Mouse (Mus musculus): ENCODE data around the gene Nipsnap3a. TPM values are rescaled to one million over a fixed set of nuclear protein-coding genes. Genes with fewer than 3 reads are reported as not detected.

Nipsnap3a gene
- polyA plus RNA-seq, 1 experiment from 2014 or later = not detected

DNA sequence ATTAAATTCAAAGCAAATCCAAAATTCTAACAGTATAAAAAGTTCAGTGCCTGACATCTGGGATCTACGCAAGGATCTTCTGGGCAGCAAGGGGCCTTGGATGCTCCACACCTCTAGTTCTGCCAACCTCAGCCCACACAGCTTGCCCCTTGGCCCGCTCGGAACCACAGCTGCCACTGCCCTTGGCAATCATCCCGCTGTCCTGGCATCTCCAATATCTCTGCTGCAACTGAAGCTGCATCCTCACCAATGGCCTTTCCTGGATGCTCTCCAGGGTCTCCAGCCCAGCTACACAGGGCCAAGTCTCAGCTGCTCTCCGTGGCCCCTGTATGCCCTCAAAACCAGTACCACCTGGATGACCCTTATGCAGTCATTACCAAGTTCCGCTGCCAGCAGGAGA lies 10.4 kb downstream of the Nipsnap3a start:
- 91% methylated on average over 6 of the region's 6 CpGs for WGBS
- H3K36me3 ChIP-seq (ENCODE audit: insufficient read depth, low read length) = no peaks in the 10 kb centered on the region

DNA sequence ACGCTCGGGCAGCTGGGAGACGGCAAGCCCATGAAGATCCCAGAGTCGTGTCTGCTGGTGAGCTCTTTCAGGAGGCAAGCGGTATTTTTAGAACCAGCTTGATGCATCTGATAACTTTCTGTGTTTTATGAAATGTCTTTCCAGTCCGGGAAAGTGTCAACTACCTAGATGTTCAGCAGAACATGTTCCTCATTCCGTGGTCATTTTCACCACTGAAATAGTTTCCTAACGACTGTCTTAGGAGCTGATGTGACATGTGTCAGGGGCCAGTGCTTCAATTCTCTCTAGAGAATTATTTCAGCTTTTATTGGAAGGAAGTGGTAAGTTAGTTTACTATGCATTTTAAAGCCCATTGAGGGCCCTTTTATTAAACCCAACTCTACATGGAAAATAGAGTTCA lies 11.1 kb downstream of the Nipsnap3a start:
- Histone ChIP-seq H3K27ac (ENCODE audit: low read length) (no peak overlapping the region), H3K4me3 (ENCODE audit: low read depth, low read length) (no peak overlapping the region), H3K9me3 (ENCODE audit: low read length) (no peaks in the 10 kb centered on the region), H3K36me3 (ENCODE audit: insufficient read depth, low read length) (no peaks in the 10 kb centered on the region), H3K4me2 (replicated peaks; ENCODE audit: low read depth, low read length) (no peak overlapping the region), H3K9ac (replicated peaks; ENCODE audit: low read depth) (no peak overlapping the region), H3K4me1 (ENCODE audit: insufficient read depth, low read depth, low read length) (no peaks in the 10 kb centered on the region), H3K27me3 (replicated peaks; ENCODE audit: insufficient read depth, low read length) (no peaks in the 10 kb centered on the region)
- WGBS = 74% methylated on average over 8 of the region's 8 CpGs
- ATAC-seq = no peak
- no peak for TF ChIP-seq EP300 (IDR thresholded peaks at IDR 0.05)
- TF ChIP-seq CTCF (IDR thresholded peaks at IDR 0.05) = no peak
- no peak for DNase-seq (ENCODE audit: low spot score)

More for the DNA sequence above, 10.4 kb downstream of the Nipsnap3a start:
- Histone ChIP-seq H3K4me3 (ENCODE audit: low read depth, low read length) (no peak overlapping the region), H3K27me3 (replicated peaks; ENCODE audit: insufficient read depth, low read length) (no peaks in the 10 kb centered on the region), H3K9me3 (ENCODE audit: low read length) (no peaks in the 10 kb centered on the region), H3K4me1 (ENCODE audit: insufficient read depth, low read depth, low read length) (no peaks in the 10 kb centered on the region), H3K4me2 (replicated peaks; ENCODE audit: low read depth, low read length) (no peak overlapping the region), H3K9ac (replicated peaks; ENCODE audit: low read depth) (no peak overlapping the region), H3K27ac (ENCODE audit: low read length) (no peak overlapping the region)
- no peak for ATAC-seq
- DNase-seq (ENCODE audit: low spot score) = no peak
- TF ChIP-seq CTCF (IDR thresholded peaks at IDR 0.05) = no peak
- no peak for TF ChIP-seq EP300 (IDR thresholded peaks at IDR 0.05)

DNA sequence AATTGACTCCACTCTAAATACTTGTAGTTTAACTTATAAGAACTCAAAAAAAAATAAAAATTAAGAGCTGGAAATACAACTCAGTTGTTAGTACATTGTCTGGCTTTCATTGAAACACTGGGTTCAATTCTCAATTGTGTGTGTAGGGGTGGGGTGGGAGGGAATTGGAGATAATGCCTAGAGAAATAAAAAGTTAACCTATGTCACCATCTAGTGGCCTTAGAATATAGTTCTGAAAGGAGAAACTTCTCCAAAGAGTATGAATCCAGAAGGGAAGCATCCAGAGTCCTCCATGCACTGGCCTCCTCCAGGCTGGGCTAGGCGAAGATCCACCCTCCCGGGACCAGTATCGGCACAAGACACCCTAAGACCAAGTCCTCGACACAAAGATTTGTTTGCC lies 20.1 kb downstream of the Nipsnap3a start:
- H3K27ac ChIP-seq (ENCODE audit: low read length) = no peak overlapping the region
- H3K9ac ChIP-seq (replicated peaks; ENCODE audit: low read depth) = no peak overlapping the region
- H3K27me3 ChIP-seq (replicated peaks; ENCODE audit: insufficient read depth, low read length) = no peaks in the 10 kb centered on the region
- H3K4me1 ChIP-seq (ENCODE audit: insufficient read depth, low read depth, low read length) = peaks cover 5% of the 10 kb centered on the region; the same call in 1 of the 2 replicates
- no peak overlapping the region for H3K4me3 ChIP-seq (ENCODE audit: low read depth, low read length)
- TF ChIP-seq CTCF (IDR thresholded peaks at IDR 0.05) (peak; percentile 20; the same call in 1 of the 2 replicates), EP300 (IDR thresholded peaks at IDR 0.05) (no peak)
- H3K9me3 ChIP-seq (ENCODE audit: low read length) = no peaks in the 10 kb centered on the region
- DNase-seq (ENCODE audit: low spot score) (peak; percentile 39), ATAC-seq (no peak)
- no peaks in the 10 kb centered on the region for H3K36me3 ChIP-seq (ENCODE audit: insufficient read depth, low read length)
- WGBS = 61% methylated on average over 4 of the region's 4 CpGs
- no peak overlapping the region for H3K4me2 ChIP-seq (replicated peaks; ENCODE audit: low read depth, low read length)

DNA sequence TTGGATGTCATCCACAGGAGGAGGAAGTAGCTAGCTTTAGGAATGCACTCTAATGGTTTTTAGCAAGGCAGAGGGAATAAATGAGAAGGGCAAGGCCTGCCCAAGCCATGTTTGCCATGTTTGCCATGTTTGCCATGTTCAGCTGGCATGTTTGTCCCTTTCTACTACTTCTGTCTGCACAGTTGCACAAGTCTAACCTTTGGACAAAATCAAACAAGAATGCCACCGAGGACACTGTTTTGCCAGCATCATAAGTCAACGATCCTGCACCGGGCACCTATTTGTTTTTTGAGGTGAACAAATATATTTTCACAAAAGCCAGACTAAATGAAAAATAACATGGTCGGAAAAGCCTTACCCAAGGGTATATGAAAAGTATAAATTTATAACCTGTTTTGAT lies 20.8 kb downstream of the Nipsnap3a start:
- no peak overlapping the region for H3K9ac ChIP-seq (replicated peaks; ENCODE audit: low read depth)
- no peaks in the 10 kb centered on the region for H3K36me3 ChIP-seq (ENCODE audit: insufficient read depth, low read length)
- DNase-seq (ENCODE audit: low spot score) = no peak
- no peak overlapping the region for H3K27ac ChIP-seq (ENCODE audit: low read length)
- H3K9me3 ChIP-seq (ENCODE audit: low read length) = no peaks in the 10 kb centered on the region
- H3K4me1 ChIP-seq (ENCODE audit: insufficient read depth, low read depth, low read length) = peaks cover 5% of the 10 kb centered on the region; the same call in 1 of the 2 replicates
- TF ChIP-seq CTCF (IDR thresholded peaks at IDR 0.05) (no peak), EP300 (IDR thresholded peaks at IDR 0.05) (no peak)
- H3K4me2 ChIP-seq (replicated peaks; ENCODE audit: low read depth, low read length) = no peak overlapping the region
- no peak for ATAC-seq
- 83% methylated on average over 4 of the region's 4 CpGs for WGBS
- H3K27me3 ChIP-seq (replicated peaks; ENCODE audit: insufficient read depth, low read length) = no peaks in the 10 kb centered on the region
- no peak overlapping the region for H3K4me3 ChIP-seq (ENCODE audit: low read depth, low read length)

DNA sequence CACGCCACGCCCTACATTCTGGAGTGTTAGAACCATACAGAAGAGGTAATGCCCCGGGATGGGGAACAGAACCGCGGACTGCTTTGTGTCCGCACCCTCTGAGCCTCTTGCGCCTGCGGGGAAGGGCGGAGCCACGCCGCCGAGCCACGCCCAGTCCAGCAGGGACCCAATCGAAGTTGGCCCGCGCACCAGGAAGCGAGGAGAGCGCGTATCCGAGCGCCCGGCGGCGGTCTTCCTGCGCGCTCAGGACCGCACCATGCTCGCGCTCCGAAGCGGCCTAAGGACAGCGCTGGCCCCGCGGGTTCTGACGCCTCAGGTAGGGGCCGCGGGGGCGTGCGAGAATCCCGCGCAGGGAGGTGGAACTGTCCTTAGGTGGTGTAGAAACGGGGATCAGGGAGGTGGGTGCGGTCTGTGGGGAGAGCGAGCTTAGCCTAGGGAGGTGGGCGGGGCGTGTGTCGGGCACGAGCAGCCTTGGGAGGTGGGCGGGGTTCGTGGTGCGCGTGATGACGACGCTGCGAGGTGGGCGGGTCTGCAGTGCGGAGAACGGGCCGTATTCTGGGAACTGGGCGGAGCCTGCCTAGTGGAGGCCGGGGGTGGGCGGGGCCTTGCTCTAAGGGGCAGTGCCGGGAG lies 22.8 kb downstream of the Nipsnap3a start, which contains the start of gene Nipsnap3b:
Gene Nipsnap3b (plus strand): TSS at position 149 of the 630 bp plus-strand sequence.
- peak; percentile 99 for DNase-seq (ENCODE audit: low spot score)
- TF ChIP-seq EP300 (IDR thresholded peaks at IDR 0.05) = no peak
- no peak for TF ChIP-seq CTCF (IDR thresholded peaks at IDR 0.05)

DNA sequence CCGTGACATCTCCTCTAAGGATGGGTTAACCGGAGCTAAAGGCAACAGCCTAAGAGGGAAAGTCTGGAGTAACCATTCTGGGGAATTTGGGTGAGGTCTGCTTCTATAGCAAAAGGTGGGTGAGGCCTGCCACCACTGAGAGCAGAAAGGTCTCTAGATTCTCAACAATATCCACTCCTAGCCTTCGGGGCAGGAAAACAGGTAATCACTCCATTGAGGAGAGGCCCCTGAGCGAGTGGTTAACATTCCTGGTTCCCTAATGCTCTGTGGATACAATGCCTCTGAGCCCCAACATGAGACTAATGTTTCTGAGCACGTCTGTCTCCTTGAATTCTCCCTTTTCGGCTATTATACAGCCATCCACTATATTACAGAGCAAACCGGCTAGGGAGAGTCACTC lies 25.3 kb downstream of the Nipsnap3a start:
- TF ChIP-seq CTCF (IDR thresholded peaks at IDR 0.05) (no peak), EP300 (IDR thresholded peaks at IDR 0.05) (no peak)
- H3K9me3 ChIP-seq (ENCODE audit: low read length) = 0 out of 2 replicates have a peak, but pooled peaks cover 3% of the 10 kb centered on the region
- no peak for ATAC-seq
- H3K4me1 ChIP-seq (ENCODE audit: insufficient read depth, low read depth, low read length) = peaks cover 5% of the 10 kb centered on the region; the same call in 1 of the 2 replicates
- no peak overlapping the region for H3K27ac ChIP-seq (ENCODE audit: low read length)
- no peak overlapping the region for H3K4me3 ChIP-seq (ENCODE audit: low read depth, low read length)
- H3K36me3 ChIP-seq (ENCODE audit: insufficient read depth, low read length) = peaks cover 3% of the 10 kb centered on the region
- no peaks in the 10 kb centered on the region for H3K27me3 ChIP-seq (replicated peaks; ENCODE audit: insufficient read depth, low read length)
- H3K4me2 ChIP-seq (replicated peaks; ENCODE audit: low read depth, low read length) = no peak overlapping the region
- no peak for DNase-seq (ENCODE audit: low spot score)
- H3K9ac ChIP-seq (replicated peaks; ENCODE audit: low read depth) = no peak overlapping the region
- WGBS = 87% methylated on average over 7 of the region's 7 CpGs

More for the DNA sequence above, 22.8 kb downstream of the Nipsnap3a start, which contains the start of gene Nipsnap3b:
- Histone ChIP-seq H3K9ac (replicated peaks; ENCODE audit: low read depth) (peak within 1 kb of the TSS; percentile 58), H3K27me3 (replicated peaks; ENCODE audit: insufficient read depth, low read length) (no peaks in the 10 kb centered on the region), H3K36me3 (ENCODE audit: insufficient read depth, low read length) (no peaks in the 10 kb centered on the region), H3K4me1 (ENCODE audit: insufficient read depth, low read depth, low read length) (peaks cover 5% of the 10 kb centered on the region; the same call in 1 of the 2 replicates), H3K4me2 (replicated peaks; ENCODE audit: low read depth, low read length) (peak within 1 kb of the TSS; percentile 50), H3K27ac (ENCODE audit: low read length) (peak within 1 kb of the TSS; percentile 84), H3K4me3 (ENCODE audit: low read depth, low read length) (peak within 1 kb of the TSS; percentile 74), H3K9me3 (ENCODE audit: low read length) (0 out of 2 replicates have a peak, but pooled peaks cover under 1% of the 10 kb centered on the region)
- 2% methylated on average over 60 of the region's 63 CpGs for WGBS
- peak; percentile 97 for ATAC-seq
